In the genomic region with DNA sequence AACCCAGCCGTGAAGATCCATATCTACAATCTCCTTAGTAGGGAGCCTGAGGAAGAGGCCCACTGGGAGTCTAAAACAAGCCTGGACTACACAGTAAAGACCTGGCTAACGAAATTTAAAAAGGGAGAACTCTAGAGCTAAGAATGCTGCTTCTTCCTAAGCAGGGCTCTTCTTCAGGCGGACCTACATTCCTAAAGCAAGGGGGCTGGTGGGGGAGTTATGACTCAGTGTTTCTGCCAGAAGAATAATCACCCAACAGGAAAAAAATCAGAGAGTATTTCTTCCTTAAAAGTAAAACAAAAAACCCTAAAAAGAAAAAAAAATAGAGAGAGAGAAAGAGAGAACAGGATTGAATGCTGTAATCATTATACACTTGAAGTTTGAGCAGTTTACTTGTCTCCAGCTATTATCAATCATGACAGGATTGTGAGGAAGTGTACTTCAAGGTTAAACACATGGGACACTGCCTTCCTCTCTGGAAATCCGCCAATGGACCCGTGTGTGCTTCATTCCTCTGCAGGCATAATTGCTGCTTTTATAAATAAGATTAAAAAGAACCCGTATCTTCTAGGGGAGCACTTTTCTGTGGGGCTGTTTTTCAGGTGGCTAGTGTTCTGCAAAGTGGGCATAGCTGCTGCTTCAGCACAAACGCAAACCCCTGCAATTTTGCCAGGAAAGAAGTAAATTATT, we compare ENCODE assay signal across 16 mouse cellular contexts.
DNase-seq lines count a peak whose midpoint lies in the region; ATAC-seq lines count a peak whose summit lies in the region.
"Had no signal": no experiment of that assay in that cellular context is flagged by ENCODE, and none has a peak within 500 bp of the region (broad histone marks: within the 10 kb centered on the region; RNA-seq: fewer than 3 reads in every experiment).

No protein-coding gene starts in this region.

- H3K4me1 ChIP-seq in midbrain, embryonic 11.5 days (ENCODE audit: control insufficient read depth, insufficient read depth, low read length) = no peaks in the 10 kb centered on the region
- H3K4me1 ChIP-seq in liver, embryonic 12.5 days = no peaks in the 10 kb centered on the region
- H3K4me1 ChIP-seq: heart, embryonic 12.5 days; limb, embryonic 15.5 days had no signal

- WGBS in midbrain, embryonic 11.5 days = 72% methylated on average over 7 of the region's 7 CpGs
- WGBS in liver, embryonic 12.5 days (ENCODE audit: insufficient replicate concordance) = 42% methylated on average over 7 of the region's 7 CpGs

- DNase-seq in frontal cortex, postnatal 25 days (ENCODE audit: low spot score in 2 of 2) = no peak
- peak; percentile 56 for DNase-seq in Muller cell, postnatal 12 days (ENCODE audit: inconsistent ontology term)
- DNase-seq in adrenal gland, postnatal 14 days = peak; percentile 16
- peak; percentile 39 for DNase-seq in kidney, adult 9 months
- DNase-seq in midbrain, embryonic 11.5 days (ENCODE audit: low spot score, missing footprints) = no peak
- DNase-seq: cerebellum, adult 8-10 months; embryo, embryonic 11 days; heart, postnatal 4 days; lung, adult 2 months; thymus, adult 2 months had no signal

- H3K9ac ChIP-seq in midbrain, embryonic 11.5 days (ENCODE audit: low read length) = no peak overlapping the region
- no peak overlapping the region for H3K9ac ChIP-seq in liver, embryonic 12.5 days
- H3K9ac ChIP-seq: heart, embryonic 12.5 days; limb, embryonic 15.5 days had no signal

- H3K9me3 ChIP-seq in midbrain, embryonic 11.5 days (ENCODE audit: control insufficient read depth, low read length) = no peaks in the 10 kb centered on the region
- no peaks in the 10 kb centered on the region for H3K9me3 ChIP-seq in liver, embryonic 12.5 days (replicated peaks)
- H3K9me3 ChIP-seq: heart, embryonic 12.5 days; limb, embryonic 15.5 days had no signal

- no peaks in the 10 kb centered on the region for H3K27me3 ChIP-seq in midbrain, embryonic 11.5 days (ENCODE audit: control insufficient read depth, insufficient read depth, low read length)
- H3K27me3 ChIP-seq in liver, embryonic 12.5 days (replicated peaks) = no peaks in the 10 kb centered on the region
- H3K27me3 ChIP-seq: heart, embryonic 12.5 days; limb, embryonic 15.5 days had no signal

- no peak overlapping the region for H3K27ac ChIP-seq in midbrain, embryonic 11.5 days (ENCODE audit: low read depth, low read length)
- no peak overlapping the region for H3K27ac ChIP-seq in liver, embryonic 12.5 days
- H3K27ac ChIP-seq: limb, embryonic 15.5 days had no signal

- ATAC-seq in frontal cortex, adult (ENCODE audit: low TSS enrichment) = peak; percentile 48
- ATAC-seq in midbrain, embryonic 11.5 days (ENCODE audit: low FRiP score) = no peak
- ATAC-seq in liver, embryonic 12.5 days = no peak
- ATAC-seq in inflammation-experienced regulatory T-cells, adult 6 months = no peak
- ATAC-seq: midbrain, embryonic 16.5 days had no signal

- no peak overlapping the region for H3K4me3 ChIP-seq in midbrain, embryonic 11.5 days (ENCODE audit: low read depth, low read length)
- no peak overlapping the region for H3K4me3 ChIP-seq in liver, embryonic 12.5 days
- H3K4me3 ChIP-seq: heart, embryonic 12.5 days; limb, embryonic 15.5 days had no signal

- no peaks in the 10 kb centered on the region for H3K36me3 ChIP-seq in midbrain, embryonic 11.5 days (ENCODE audit: control insufficient read depth, insufficient read depth, low read length)
- H3K36me3 ChIP-seq in liver, embryonic 12.5 days = no peaks in the 10 kb centered on the region
- H3K36me3 ChIP-seq: heart, embryonic 12.5 days; limb, embryonic 15.5 days had no signal

- H3K4me2 ChIP-seq in midbrain, embryonic 11.5 days = no peak overlapping the region
- H3K4me2 ChIP-seq in liver, embryonic 12.5 days = no peak overlapping the region
- H3K4me2 ChIP-seq: heart, embryonic 12.5 days; limb, embryonic 15.5 days had no signal

Comparison
In these comparisons a context has a peak if more than half of its experiments do, and no peak if none do; other contexts are left out.
1. DNase-seq: peak in Muller cell, postnatal 12 days (single experiment), adrenal gland, postnatal 14 days (single experiment) and kidney, adult 9 months (single experiment); none in frontal cortex, postnatal 25 days (0 of 2) and midbrain, embryonic 11.5 days (single experiment).